Mouse (Mus musculus) embryonic facial prominence, embryonic 14.5 days (tissue): Measurements from ENCODE around the gene Adprm. TPM values are rescaled to one million over a fixed set of nuclear protein-coding genes. Genes with fewer than 3 reads are reported as not detected.
A peak's percentile ranks its signal among the peaks of the same experiment; 100 is the strongest.

Experiments
- ATAC-seq: fragments of 200-750 bp; cut with Nextera tagmentation; 2 replicates; pipeline ENCODE4 v1.8.0; 2017; ENCODE audit warnings: low read depth, moderate number of reproducible peaks, moderate TSS enrichment
- DNase-seq: peaks from one replicate; pipeline ENCODE4 v3.0.0-alpha.2; 2015; ENCODE audit warnings: low spot score
- H3K27ac ChIP-seq: fragments of 300-500 bp; sonication (generic); replicated peaks from 2 replicates; pipeline ENCODE4 v1.5.1; 2014; ENCODE audit warnings: low read depth, mild to moderate bottlenecking, low read length, moderate library complexity
- H3K27me3 ChIP-seq: fragments of 300-500 bp; sonication (generic); replicated peaks from 2 replicates; pipeline ENCODE4 v1.6.1; 2014; ENCODE audit warnings: low read length; ENCODE audit not compliant: control insufficient read depth, insufficient read depth
- H3K36me3 ChIP-seq: fragments of 300-500 bp; sonication (generic); 2 replicates; pipeline ENCODE4 v1.6.1; 2014; ENCODE audit warnings: low read length, mixed read lengths; ENCODE audit not compliant: control insufficient read depth, insufficient read depth
- H3K4me1 ChIP-seq: fragments of 300-500 bp; sonication (generic); 2 replicates; pipeline ENCODE4 v1.6.1; 2014; ENCODE audit warnings: antibody characterized with exemption, low read length; ENCODE audit not compliant: control insufficient read depth, insufficient read depth
- H3K4me2 ChIP-seq: fragments of 300-500 bp; sonication (generic); 2 replicates; pipeline ENCODE4 v1.6.1; 2014; ENCODE audit warnings: low read depth, mild to moderate bottlenecking, low read length, moderate library complexity, mixed read lengths
- H3K4me3 ChIP-seq: fragments of 300-500 bp; sonication (generic); 2 replicates; pipeline ENCODE4 v1.5.1; 2014; ENCODE audit warnings: low read depth, mild to moderate bottlenecking, low read length
- H3K9ac ChIP-seq: fragments of 300-500 bp; sonication (generic); 2 replicates; pipeline ENCODE4 v1.6.1; 2014; ENCODE audit warnings: low read depth, mild to moderate bottlenecking, low read length, moderate library complexity, mixed read lengths
- H3K9me3 ChIP-seq: fragments of 300-500 bp; sonication (generic); 2 replicates; pipeline ENCODE4 v1.6.1; 2016; ENCODE audit warnings: low read length; ENCODE audit not compliant: control insufficient read depth
- WGBS: fragments of 180-500 bp; shearing (Covaris S2); extraction: QIAGEN DNeasy Blood & Tissue Kit; methylation state at CpG from one replicate; pipeline ENCODE4 v1.1.7; 2014; 5-methylcytosine and 5-hydroxymethylcytosine counted together
- microRNA-seq: library from miRNA; unstranded; fragments of <30 nt; microRNA quantifications from one replicate; pipeline ENCODE4, GENCODE M21; 2016; ENCODE audit warnings: borderline number of aligned reads
- polyA plus RNA-seq: library from polyadenylated mRNA; unstranded; fragments of >200 nt; fragmentation: Nextera tagmentation; extraction: Ambion mirVana; gene quantifications from 2 replicates; pipeline ENCODE4 v1.2.1, GENCODE M21; 2014

Gene Adprm
- polyA plus RNA-seq, 1 experiment from 2014 or later = 30.4 TPM

GRCm38 (mm10) chr11:66996446-66996845, 55.9 kb downstream of the Adprm start:
- Histone ChIP-seq H3K36me3 (no peaks in the 10 kb centered on the region), H3K4me3 (no peak overlapping the region), H3K27me3 (no peaks in the 10 kb centered on the region), H3K9me3 (no peaks in the 10 kb centered on the region), H3K4me2 (no peak overlapping the region), H3K9ac (no peak overlapping the region), H3K27ac (no peak overlapping the region), H3K4me1 (peaks cover 5% of the 10 kb centered on the region; the same call in 1 of the 2 replicates)
- ATAC-seq (no peak), DNase-seq (no peak)
- WGBS = 77% methylated on average over 4 of the region's 4 CpGs

DNA sequence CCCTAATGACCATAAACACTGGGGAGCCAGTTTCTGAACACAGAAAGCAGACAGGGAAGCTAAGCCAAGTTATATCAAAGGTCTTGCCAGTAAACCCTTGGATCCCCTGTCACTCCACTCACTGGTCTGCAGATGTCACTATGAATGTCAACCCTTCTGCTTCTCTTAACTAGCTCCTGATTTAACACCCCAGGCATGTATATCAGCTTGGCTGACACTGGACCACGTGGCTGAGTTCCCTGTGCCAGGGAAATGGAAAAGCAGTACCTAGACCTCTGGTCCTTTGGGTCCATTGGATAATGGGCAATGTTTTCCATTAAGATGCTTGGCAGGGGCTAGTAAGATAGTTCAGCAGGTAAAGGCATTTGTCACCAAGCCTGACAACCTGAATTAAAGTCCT, 58.7 kb downstream of the Adprm start:
- Histone ChIP-seq H3K9me3 (no peaks in the 10 kb centered on the region), H3K4me1 (peaks cover 5% of the 10 kb centered on the region; the same call in 1 of the 2 replicates), H3K9ac (no peak overlapping the region), H3K4me2 (no peak overlapping the region), H3K36me3 (no peaks in the 10 kb centered on the region), H3K27ac (no peak overlapping the region), H3K27me3 (no peaks in the 10 kb centered on the region), H3K4me3 (no peak overlapping the region)
- no peak for ATAC-seq
- no peak for DNase-seq
- 32% methylated on average over 1 of the region's 1 CpGs for WGBS

DNA sequence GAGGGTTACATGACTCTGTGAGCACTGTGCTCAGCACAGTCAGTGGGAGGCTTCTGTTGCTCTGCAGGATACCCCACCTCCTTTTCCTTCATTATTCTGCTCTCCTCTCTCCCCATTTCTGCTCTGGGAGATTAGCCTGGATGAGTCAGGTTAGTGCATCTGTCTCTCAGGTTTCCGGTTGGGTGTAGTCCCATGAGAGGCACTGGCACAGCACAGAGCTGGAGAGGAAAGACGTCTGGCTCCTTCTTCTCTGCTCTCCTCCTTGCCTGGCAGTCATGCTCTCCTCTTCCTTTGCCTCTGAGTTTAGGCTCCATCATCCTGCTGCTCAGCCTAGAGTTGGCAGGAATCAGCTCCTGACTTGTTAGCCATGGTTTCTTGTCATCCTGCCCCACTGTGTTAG, 60.2 kb downstream of the Adprm start:
- Histone ChIP-seq H3K9me3 (no peaks in the 10 kb centered on the region), H3K27me3 (no peaks in the 10 kb centered on the region), H3K27ac (no peak overlapping the region), H3K36me3 (no peaks in the 10 kb centered on the region), H3K4me2 (no peak overlapping the region), H3K9ac (no peak overlapping the region), H3K4me3 (no peak overlapping the region), H3K4me1 (no peaks in the 10 kb centered on the region)
- ATAC-seq (no peak), DNase-seq (no peak)
- WGBS = 79% methylated on average over 2 of the region's 2 CpGs

Small RNA genes lying within 50 kb of the gene (microRNA-seq; reads per million reads assigned to microRNA genes)
- gene Mir6923 = 5.0 reads per million, percentile 21 among the genes with 10 or more reads in this experiment

Other genes with a start within 250 kb of the Adprm start
- 5.7 and 7.0 TPM in 2 replicates for gene Pirt, start 140.6 kb downstream of the Adprm start, polyA plus RNA-seq
- not detected in 2 replicates for gene Tmem238l, start 96.0 kb downstream of the Adprm start, polyA plus RNA-seq
- gene Tmem220, start 27.4 kb downstream of the Adprm start, polyA plus RNA-seq = 1.2 and 1.6 TPM in 2 replicates
- 13.4 and 14.9 TPM in 2 replicates for gene Sco1, start 76 bp upstream of the Adprm start, polyA plus RNA-seq
- 368 and 488 TPM in 2 replicates for gene Myh3, start 25.7 kb upstream of the Adprm start, polyA plus RNA-seq
- gene Myh2, start 118.4 kb upstream of the Adprm start, polyA plus RNA-seq = 0.71 and 1.4 TPM in 2 replicates
- 2.4 and 2.8 TPM in 2 replicates for gene Myh1, start 147.5 kb upstream of the Adprm start, polyA plus RNA-seq
- 0.18 and 0.35 TPM in 2 replicates for gene Myh4, start 185.4 kb upstream of the Adprm start, polyA plus RNA-seq
- 158 and 282 TPM in 2 replicates for gene Myh8, start 224.5 kb upstream of the Adprm start, polyA plus RNA-seq